Mouse (Mus musculus) CH12.LX (cell line): ENCODE measurements at regions not wholly inside any gene's neighbourhood (a gene's known extent, or its start where the extent isn't known, plus 50 kb on each side); places are given as distances from the start of the nearest gene placed in this dataset.

ENCODE experiments used
- DNase-seq: peaks from one replicate; pipeline ENCODE4 v3.0.0-alpha.2; 2013; ENCODE audit errors: extremely low read depth
- H3K27ac ChIP-seq: 2 replicates; pipeline ENCODE4 v1.5.1; 2012; ENCODE audit warnings: low read depth, mild to moderate bottlenecking, control low read depth, moderate library complexity; ENCODE audit not compliant: insufficient read depth
- H3K27me3 ChIP-seq: replicated peaks from 2 replicates; pipeline ENCODE3; 2012; ENCODE audit warnings: inconsistent platforms
- H3K36me3 ChIP-seq, 2 experiments: replicated peaks in 1 of 2; 2 replicates each; pipeline versions ENCODE3 to v1.6.1; 2012; ENCODE audit warnings: inconsistent platforms in 1 of 2, low read length in 1 of 2, mild to moderate bottlenecking in 1 of 2, mixed read lengths in 1 of 2, moderate library complexity in 1 of 2; ENCODE audit not compliant: control insufficient read depth in 1 of 2, insufficient read depth in 1 of 2
- H3K4me1 ChIP-seq, 2 experiments: 2 replicates each; pipeline ENCODE4 v1.6.1; 2012; ENCODE audit warnings: inconsistent platforms in 1 of 2, moderate library complexity in 1 of 2; ENCODE audit not compliant: insufficient read depth in 2 of 2, control insufficient read depth in 1 of 2
- H3K4me2 ChIP-seq: 2 replicates; pipeline ENCODE4 v1.6.1; 2012; ENCODE audit warnings: low read depth, mild to moderate bottlenecking, control low read depth; ENCODE audit not compliant: poor library complexity, insufficient read depth, severe bottlenecking
- H3K4me3 ChIP-seq, 3 experiments: fragments of 150-350 bp in 1 of 3; sonication (generic) in 1 of 3; replicated peaks in 1 of 3; 2 replicates each; pipeline versions ENCODE3 to v1.5.1; 2011 to 2012; ENCODE audit warnings: low read depth in 2 of 3, low read length in 2 of 3, mild to moderate bottlenecking in 2 of 3, moderate library complexity in 2 of 3, control low read depth in 1 of 3, improper control_type of control experiment in 1 of 3, inconsistent platforms in 1 of 3, mixed read lengths in 1 of 3; ENCODE audit not compliant: poor library complexity in 1 of 3
- H3K79me2 ChIP-seq: replicated peaks from 2 replicates; pipeline ENCODE4 v1.6.1; 2012; ENCODE audit warnings: mild to moderate bottlenecking, moderate library complexity; ENCODE audit not compliant: control insufficient read depth, poor library complexity, insufficient read depth, severe bottlenecking; ENCODE audit errors: extremely low read depth
- H3K9ac ChIP-seq: 2 replicates; pipeline ENCODE4 v1.6.1; 2012; ENCODE audit warnings: low read depth, mild to moderate bottlenecking, control low read depth, moderate library complexity; ENCODE audit not compliant: insufficient read depth
- H3K9me3 ChIP-seq: replicated peaks from 2 replicates; pipeline ENCODE3; 2012; ENCODE audit warnings: low read length, inconsistent platforms, mixed read lengths
- CHD1 ChIP-seq: IDR thresholded peaks from 2 replicates; pipeline ENCODE4 v1.6.1; 2012; ENCODE audit warnings: low read depth, low read length, improper control_type of control experiment, inconsistent platforms
- EP300 ChIP-seq: IDR thresholded peaks from 2 replicates; pipeline ENCODE4 v1.6.1; 2011; ENCODE audit warnings: low read length, improper control_type of control experiment
- ETS1 ChIP-seq: conservative IDR thresholded peaks from 2 replicates; pipeline ENCODE4 v1.6.1; 2012; ENCODE audit warnings: low read depth, mild to moderate bottlenecking, inconsistent platforms, low read length, improper control_type of control experiment, moderate library complexity
- GABPA ChIP-seq: IDR thresholded peaks from 2 replicates; pipeline ENCODE4 v1.6.1; 2012; ENCODE audit warnings: low read depth, low read length, improper control_type of control experiment, inconsistent platforms; ENCODE audit not compliant: insufficient replicate concordance
- IRF4 ChIP-seq: IDR thresholded peaks from 2 replicates; pipeline ENCODE4 v1.6.1; 2014; ENCODE audit warnings: low read depth, mild to moderate bottlenecking, inconsistent platforms, low read length, improper control_type of control experiment
- JUN ChIP-seq: IDR thresholded peaks from 2 replicates; pipeline ENCODE4 v1.6.1; 2011; ENCODE audit warnings: low read depth, mild to moderate bottlenecking, low read length, improper control_type of control experiment, moderate library complexity; ENCODE audit not compliant: insufficient read depth
- JUND ChIP-seq: conservative IDR thresholded peaks from 2 replicates; pipeline ENCODE4 v1.6.1; 2011; ENCODE audit warnings: low read depth, low read length, improper control_type of control experiment
- MAFK ChIP-seq: IDR thresholded peaks from 2 replicates; pipeline ENCODE4 v1.6.1; 2011; ENCODE audit warnings: low read length, improper control_type of control experiment; ENCODE audit not compliant: insufficient replicate concordance
- MEF2A ChIP-seq: IDR thresholded peaks from 2 replicates; pipeline ENCODE4 v1.6.1; 2014; ENCODE audit warnings: low read depth, mild to moderate bottlenecking, inconsistent platforms, low read length, improper control_type of control experiment, borderline replicate concordance
- NRF1 ChIP-seq: IDR thresholded peaks from 2 replicates; pipeline ENCODE4 v1.6.1; 2014; ENCODE audit warnings: low read depth, mild to moderate bottlenecking, inconsistent platforms, low read length, improper control_type of control experiment, moderate library complexity
- POLR2A ChIP-seq: IDR thresholded peaks from 2 replicates; pipeline ENCODE4 v1.6.1; 2011; ENCODE audit warnings: low read depth, mild to moderate bottlenecking, improper control_type of control experiment, low read length
- RAD21 ChIP-seq: IDR thresholded peaks from 2 replicates; pipeline ENCODE4 v1.6.1; 2011; ENCODE audit warnings: low read depth, mild to moderate bottlenecking, low read length, improper control_type of control experiment, moderate library complexity
- SMC3 ChIP-seq: IDR thresholded peaks from 2 replicates; pipeline ENCODE4 v1.6.1; 2011; ENCODE audit warnings: low read depth, low read length, improper control_type of control experiment
- USF2 ChIP-seq: conservative IDR thresholded peaks from 2 replicates; pipeline ENCODE4 v1.6.1; 2011; ENCODE audit warnings: low read depth, low read length, improper control_type of control experiment
- ZMIZ1 ChIP-seq: IDR thresholded peaks from 2 replicates; pipeline ENCODE4 v1.6.1; 2012; ENCODE audit warnings: low read depth, mild to moderate bottlenecking, inconsistent platforms, low read length, improper control_type of control experiment
- ZNF384 ChIP-seq: IDR thresholded peaks from 2 replicates; pipeline ENCODE4 v1.6.1; 2012; ENCODE audit warnings: low read depth, low read length, improper control_type of control experiment, inconsistent platforms
- dilution Hi-C: fragments of 300-500 bp; cut with MboI; formaldehyde crosslinking; loops from 2 replicates; pipeline ENCODE4 v1.14.3; 2020; ENCODE audit warnings: low sequenced_read_pairs; ENCODE audit not compliant: extremely low pct_unique_long_range_greater_than_20kb, extremely low pct_ligation_motif_present
- in situ Hi-C: fragments of 300-500 bp; cut with MboI; formaldehyde crosslinking; loops from 3 replicates; pipeline ENCODE4 v1.14.3; 2019; ENCODE audit warnings: low sequenced_read_pairs, low pct_ligation_motif_present, low pct_unique_long_range_greater_than_20kb, mixed read lengths

DNA sequence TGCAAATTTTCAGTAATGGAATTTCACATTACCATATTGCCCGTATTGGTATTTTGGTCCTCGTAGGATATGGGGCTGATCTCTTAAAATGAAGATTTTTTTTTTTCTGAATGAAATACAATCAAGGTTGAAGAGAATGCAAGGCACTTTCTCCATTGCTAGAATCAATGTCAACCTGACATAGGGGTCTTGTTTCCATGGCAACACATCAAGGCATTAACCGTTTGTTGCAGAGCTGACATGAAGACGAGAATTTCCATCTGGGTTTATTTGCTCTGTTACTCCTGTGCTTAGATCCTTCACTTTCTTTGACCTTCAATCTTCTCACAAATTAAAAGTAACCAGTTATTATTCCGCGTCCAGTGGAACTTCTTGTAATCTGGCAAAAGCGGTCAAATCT is 184.2 kb downstream of the Csl start:
- TF ChIP-seq USF2 (no peak), ZMIZ1 (no peak), RAD21 (no peak), POLR2A (no peak), CHD1 (no peak), JUN (no peak), MAFK (no peak), SMC3 (no peak), MEF2A (no peak), IRF4 (no peak), EP300 (no peak), ETS1 (no peak)
- H3K27me3 ChIP-seq, result no peaks in the 10 kb centered on the region
- in situ Hi-C loops (loop anchor here (10.0 kb wide), 1 partner anchor 390 kb away; no protein-coding TSS in a partner anchor), dilution Hi-C loops (no loop called here)
- H3K9ac ChIP-seq, result no peak overlapping the region
- H3K4me3 ChIP-seq, result no peak overlapping the region
- H3K4me2 ChIP-seq, result no peak overlapping the region
- no peaks in the 10 kb centered on the region for H3K9me3 ChIP-seq
- no peaks in the 10 kb centered on the region for H3K79me2 ChIP-seq
- H3K4me1 ChIP-seq, result no peaks in the 10 kb centered on the region
- no peak for DNase-seq
- no peaks in the 10 kb centered on the region for H3K36me3 ChIP-seq
- H3K27ac ChIP-seq, result no peak overlapping the region

DNA sequence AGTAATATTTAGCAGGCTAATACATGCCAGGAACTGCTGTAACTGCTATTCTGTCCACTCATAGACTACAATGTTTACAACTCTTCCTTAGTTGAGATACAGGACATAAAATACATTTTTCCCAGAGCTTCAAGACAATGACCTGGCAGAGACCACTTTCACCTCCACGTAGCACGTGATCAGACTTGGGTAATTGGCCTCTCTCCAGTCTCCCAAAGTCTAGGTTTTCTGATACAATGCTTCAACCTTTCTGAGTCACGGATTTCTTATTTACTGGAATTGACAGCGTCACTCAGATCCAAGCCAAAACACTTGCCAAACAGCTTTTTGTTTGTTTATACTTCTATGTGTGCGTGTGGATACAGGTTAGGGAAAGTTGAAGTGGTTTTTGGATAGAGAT is 183.2 kb downstream of the Csl start:
- Histone ChIP-seq H3K9me3 (no peaks in the 10 kb centered on the region), H3K27me3 (no peaks in the 10 kb centered on the region), H3K4me3 (no peak overlapping the region), H3K4me1 (no peaks in the 10 kb centered on the region), H3K9ac (no peak overlapping the region), H3K79me2 (no peaks in the 10 kb centered on the region), H3K27ac (no peak overlapping the region), H3K4me2 (no peak overlapping the region), H3K36me3 (no peaks in the 10 kb centered on the region)
- no peak for TF ChIP-seq ZNF384
- no peak for TF ChIP-seq NRF1
- no peak for TF ChIP-seq ETS1
- TF ChIP-seq MAFK, result no peak
- no peak for TF ChIP-seq GABPA
- no peak for TF ChIP-seq POLR2A
- no peak for TF ChIP-seq JUND
- dilution Hi-C loops (no loop called here), in situ Hi-C loops (loop anchor here (10.0 kb wide), 1 partner anchor 392 kb away; no protein-coding TSS in a partner anchor)
- no peak for DNase-seq
